Mouse (Mus musculus) liver, postnatal 0 days (tissue): ENCODE results near the gene Dag1. TPM values are rescaled to one million over a fixed set of nuclear protein-coding genes. Genes with fewer than 3 reads are reported as not detected.

Experiments
- ATAC-seq: fragments of 200-750 bp; cut with Nextera tagmentation; 2 replicates; pipeline ENCODE4 v1.8.0; 2017; ENCODE audit warnings: mild to moderate bottlenecking, moderate library complexity
- DNase-seq: peaks from one replicate; pipeline ENCODE4 v3.0.0-alpha.2; 2016
- H3K27ac ChIP-seq: fragments of 300-500 bp; sonication (generic); 2 replicates; pipeline ENCODE4 v1.5.1; 2014; ENCODE audit warnings: antibody characterized with exemption, moderate library complexity, mild to moderate bottlenecking, low read depth
- H3K27me3 ChIP-seq: fragments of 300-500 bp; sonication (generic); 2 replicates; pipeline ENCODE4 v1.6.1; 2014; ENCODE audit warnings: low read length, control low read depth, mixed read lengths; ENCODE audit not compliant: insufficient read depth
- H3K36me3 ChIP-seq: fragments of 300-500 bp; sonication (generic); replicated peaks from 2 replicates; pipeline ENCODE4 v1.6.1; 2014; ENCODE audit warnings: mild to moderate bottlenecking, control low read depth, low read length, moderate library complexity, mixed read lengths; ENCODE audit not compliant: insufficient read depth
- H3K4me1 ChIP-seq: fragments of 300-500 bp; sonication (generic); 2 replicates; pipeline ENCODE4 v1.6.1; 2014; ENCODE audit warnings: antibody characterized with exemption, mild to moderate bottlenecking, control low read depth; ENCODE audit not compliant: insufficient read depth
- H3K4me2 ChIP-seq: fragments of 300-500 bp; sonication (generic); 2 replicates; pipeline ENCODE4 v1.6.1; 2014; ENCODE audit warnings: low read depth, mild to moderate bottlenecking, low read length, moderate library complexity, mixed read lengths
- H3K4me3 ChIP-seq: fragments of 300-500 bp; sonication (generic); 2 replicates; pipeline ENCODE4 v1.5.1; 2014; ENCODE audit warnings: low read depth, low read length
- H3K9ac ChIP-seq: fragments of 300-500 bp; sonication (generic); replicated peaks from 2 replicates; pipeline ENCODE4 v1.6.1; 2014; ENCODE audit warnings: mild to moderate bottlenecking, moderate library complexity
- H3K9me3 ChIP-seq: fragments of 300-500 bp; sonication (generic); 2 replicates; pipeline ENCODE4 v1.6.1; 2016; ENCODE audit warnings: mild to moderate bottlenecking, control low read depth, low read length, mixed read lengths
- CTCF ChIP-seq: sonication (generic); IDR thresholded peaks from 2 replicates; pipeline ENCODE4 v1.5.1; 2016; ENCODE audit warnings: antibody characterized with exemption, low read depth
- EP300 ChIP-seq: IDR thresholded peaks from 2 replicates; pipeline ENCODE4 v1.6.1; 2016; ENCODE audit warnings: antibody characterized with exemption, low read depth, mild to moderate bottlenecking
- WGBS: fragments of 180-500 bp; shearing (Covaris S2); extraction: QIAGEN DNeasy Blood & Tissue Kit; methylation state at CpG from one replicate; pipeline ENCODE4 v1.1.7; 2014; ENCODE audit not compliant: insufficient replicate concordance; 5-methylcytosine and 5-hydroxymethylcytosine counted together
- polyA plus RNA-seq: library from polyadenylated mRNA; unstranded; fragments of >200 nt; fragmentation: Nextera tagmentation; extraction: Ambion mirVana; gene quantifications from 2 replicates; pipeline ENCODE4 v1.2.1, GENCODE M21; 2015

Dag1 gene
- polyA plus RNA-seq, 1 experiment from 2014 or later = 20.0 TPM

DNA sequence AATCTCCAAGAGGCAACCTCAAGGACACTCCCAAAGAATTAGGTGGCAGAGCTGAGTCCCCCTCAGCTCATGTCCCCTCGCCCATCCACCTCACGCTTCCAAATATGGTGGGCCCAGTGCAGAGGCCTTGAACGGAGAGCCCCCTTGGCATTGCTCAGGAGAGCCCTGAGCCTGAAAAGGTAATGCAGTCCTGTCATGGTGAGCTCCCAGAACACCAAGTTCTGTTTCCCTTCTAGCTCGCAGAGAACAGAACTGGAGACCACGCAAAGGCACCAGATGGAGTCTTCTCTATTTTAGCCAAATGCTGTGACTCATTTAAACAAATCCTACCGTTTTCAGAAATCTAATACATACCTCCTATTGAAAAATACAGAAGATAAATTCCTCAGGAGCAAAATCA, 106.3 kb downstream of the Dag1 start:
- H3K36me3 ChIP-seq = no peaks in the 10 kb centered on the region
- 74% methylated on average over 6 of the region's 6 CpGs for WGBS
- TF ChIP-seq CTCF (no peak), EP300 (no peak)
- no peak overlapping the region for H3K4me3 ChIP-seq
- H3K4me2 ChIP-seq = no peak overlapping the region
- H3K4me1 ChIP-seq = no peaks in the 10 kb centered on the region
- no peak overlapping the region for H3K27ac ChIP-seq
- ATAC-seq (no peak), DNase-seq (no peak)
- H3K27me3 ChIP-seq = no peaks in the 10 kb centered on the region
- H3K9ac ChIP-seq = no peak overlapping the region
- no peaks in the 10 kb centered on the region for H3K9me3 ChIP-seq

DNA sequence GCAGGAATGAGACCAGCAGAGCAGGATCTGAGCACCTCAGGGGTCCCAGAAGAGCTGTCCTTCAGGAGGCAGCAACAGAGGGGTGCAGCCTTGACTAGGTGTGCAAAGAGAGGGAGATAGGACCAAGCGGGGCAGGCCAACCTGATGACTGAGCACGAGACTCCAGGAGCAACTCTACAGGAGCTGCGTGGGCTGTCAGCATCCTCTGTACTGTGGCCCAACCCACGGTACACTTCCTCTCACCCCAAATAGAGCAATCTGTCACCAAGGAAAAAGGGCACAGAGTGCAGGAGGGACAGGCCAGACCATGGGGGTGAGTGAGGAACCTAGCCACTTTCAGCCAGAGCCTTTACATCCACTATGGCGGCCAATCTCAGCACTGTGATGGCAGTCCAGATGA, 107.0 kb downstream of the Dag1 start:
- ATAC-seq (no peak), DNase-seq (no peak)
- H3K27me3 ChIP-seq = no peaks in the 10 kb centered on the region
- no peak overlapping the region for H3K27ac ChIP-seq
- H3K9me3 ChIP-seq = no peaks in the 10 kb centered on the region
- 66% methylated on average over 5 of the region's 5 CpGs for WGBS
- H3K4me3 ChIP-seq = no peak overlapping the region
- no peak overlapping the region for H3K4me2 ChIP-seq
- H3K36me3 ChIP-seq = no peaks in the 10 kb centered on the region
- no peak for TF ChIP-seq EP300
- TF ChIP-seq CTCF = no peak
- no peak overlapping the region for H3K9ac ChIP-seq
- no peaks in the 10 kb centered on the region for H3K4me1 ChIP-seq

DNA sequence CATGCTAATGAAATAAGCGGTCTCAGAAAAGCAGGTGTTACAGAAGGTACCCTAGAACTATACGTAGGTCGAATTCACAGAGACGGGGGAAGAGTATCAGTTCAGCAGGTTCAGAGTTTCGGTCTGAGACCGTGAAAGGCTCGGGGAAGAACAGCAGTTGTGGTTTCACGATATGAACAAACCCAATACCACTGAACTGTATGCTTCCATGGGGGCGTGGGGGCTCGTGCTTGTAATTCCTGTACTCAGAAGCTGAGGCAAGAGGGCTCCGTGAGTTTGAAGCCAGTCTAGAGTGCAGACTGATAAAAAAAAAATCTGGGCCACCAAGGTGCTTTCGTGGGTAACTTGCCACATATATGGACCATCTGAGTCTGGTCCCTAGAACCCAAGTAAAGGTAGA, 108.9 kb downstream of the Dag1 start:
- TF ChIP-seq EP300 = no peak
- TF ChIP-seq CTCF = no peak
- no peaks in the 10 kb centered on the region for H3K4me1 ChIP-seq
- ATAC-seq (no peak), DNase-seq (no peak)
- H3K9ac ChIP-seq = no peak overlapping the region
- no peaks in the 10 kb centered on the region for H3K27me3 ChIP-seq
- H3K36me3 ChIP-seq = no peaks in the 10 kb centered on the region
- no peak overlapping the region for H3K4me3 ChIP-seq
- 74% methylated on average over 12 of the region's 12 CpGs for WGBS
- no peak overlapping the region for H3K27ac ChIP-seq
- H3K4me2 ChIP-seq = no peak overlapping the region
- no peaks in the 10 kb centered on the region for H3K9me3 ChIP-seq

Other genes starting within 250 kb of the Dag1 start
- gene Gmppb, start 214.7 kb downstream of the Dag1 start, polyA plus RNA-seq = 12.2 and 12.6 TPM in 2 replicates
- gene Amigo3, start 210.8 kb downstream of the Dag1 start, polyA plus RNA-seq = 0.59 and 0.86 TPM in 2 replicates
- 81.4 and 93.0 TPM in 2 replicates for gene Mst1, start 183.5 kb downstream of the Dag1 start, polyA plus RNA-seq
- gene Rnf123, start 180.6 kb downstream of the Dag1 start, polyA plus RNA-seq = 45.2 and 50.1 TPM in 2 replicates
- 67.7 and 75.2 TPM in 2 replicates for gene Apeh, start 169.4 kb downstream of the Dag1 start, polyA plus RNA-seq
- 0.58 and 0.59 TPM in 2 replicates for gene Bsn, start 73.6 kb downstream of the Dag1 start, polyA plus RNA-seq
- gene Nicn1, start 26.5 kb upstream of the Dag1 start, polyA plus RNA-seq = 7.7 and 9.5 TPM in 2 replicates
- gene Amt, start 32.9 kb upstream of the Dag1 start, polyA plus RNA-seq = 10.9 and 13.5 TPM in 2 replicates
- 163 and 165 TPM in 2 replicates for gene Rhoa, start 42.2 kb upstream of the Dag1 start, polyA plus RNA-seq
- 14.8 and 16.3 TPM in 2 replicates for gene Tcta, start 42.2 kb upstream of the Dag1 start, polyA plus RNA-seq
- gene Gpx1, start 74.9 kb upstream of the Dag1 start, polyA plus RNA-seq = 3,657 and 3,917 TPM in 2 replicates
- gene Usp4, start 83.9 kb upstream of the Dag1 start, polyA plus RNA-seq = 35.9 and 38.2 TPM in 2 replicates
- 0.14 and 0.22 TPM in 2 replicates for gene 1700102P08Rik, start 128.8 kb upstream of the Dag1 start, polyA plus RNA-seq
- 0.08 TPM in 1 of 2 replicates, not detected in the other for gene Ccdc36, start 164.5 kb upstream of the Dag1 start, polyA plus RNA-seq
- gene BC048562, start 172.5 kb upstream of the Dag1 start, polyA plus RNA-seq = not detected in 2 replicates
- gene Ccdc71, start 196.6 kb upstream of the Dag1 start, polyA plus RNA-seq = 16.1 and 19.3 TPM in 2 replicates
- 8.5 and 9.1 TPM in 2 replicates for gene Klhdc8b, start 197.6 kb upstream of the Dag1 start, polyA plus RNA-seq
- gene Lamb2, start 215.8 kb upstream of the Dag1 start, polyA plus RNA-seq = 2.7 and 3.9 TPM in 2 replicates
- 13.8 and 17.0 TPM in 2 replicates for gene Usp19, start 226.6 kb upstream of the Dag1 start, polyA plus RNA-seq
- 33.0 and 33.3 TPM in 2 replicates for gene Qars, start 243.7 kb upstream of the Dag1 start, polyA plus RNA-seq